Mouse (Mus musculus) testis, adult 2 months (tissue): Measurements from ENCODE around the gene Slc4a4.

Experiments used
- CTCF ChIP-seq: fragments of 200-500 bp; IDR thresholded peaks from 2 replicates; pipeline ENCODE4 v1.5.1; 2012; ENCODE audit warnings: low read depth, mild to moderate bottlenecking, inconsistent platforms, low read length, moderate library complexity; ENCODE audit not compliant: control insufficient read depth, insufficient read depth, insufficient replicate concordance
- POLR2A ChIP-seq: fragments of 200-500 bp; IDR thresholded peaks from 2 replicates; pipeline ENCODE4 v1.6.1; 2012; ENCODE audit warnings: low read depth, mild to moderate bottlenecking, inconsistent platforms, low read length, moderate library complexity; ENCODE audit not compliant: control insufficient read depth

- TF ChIP-seq POLR2A: no peak
- TF ChIP-seq CTCF: no peak
These were observed 196.9 kb downstream of the Slc4a4 start for GRCm38 (mm10) chr5:89083476-89083875.
